Mouse (Mus musculus) G1E (cell line): ENCODE results near the gene Uck2. TPM values are rescaled to one million over a fixed set of nuclear protein-coding genes. Genes with fewer than 3 reads are reported as not detected.

Source experiments
- ATAC-seq: 2 replicates; pipeline ENCODE4 v1.8.0; 2016; ENCODE audit warnings: mild to moderate bottlenecking; ENCODE audit not compliant: insufficient number of reproducible peaks, poor library complexity, low FRiP score, severe bottlenecking; ENCODE audit errors: extremely low read depth
- DNase-seq: peaks from one replicate; pipeline ENCODE4 v3.0.0; 2012; ENCODE audit warnings: low spot score
- H3K27me3 ChIP-seq: 2 replicates; pipeline ENCODE4 v1.6.1; 2012; ENCODE audit warnings: mild to moderate bottlenecking, low read length, inconsistent platforms; ENCODE audit not compliant: insufficient read depth
- H3K36me3 ChIP-seq: replicated peaks from 2 replicates; pipeline ENCODE3; 2012; ENCODE audit warnings: mild to moderate bottlenecking, inconsistent platforms
- H3K4me1 ChIP-seq: 2 replicates; pipeline ENCODE4 v1.6.1; 2012; ENCODE audit warnings: low read depth, low read length, inconsistent platforms, mixed read lengths; ENCODE audit not compliant: insufficient read depth
- H3K4me3 ChIP-seq: 2 replicates; pipeline ENCODE4 v1.5.1; 2012; ENCODE audit warnings: low read depth, mild to moderate bottlenecking, inconsistent platforms, low read length, moderate library complexity, mixed read lengths
- H3K9me3 ChIP-seq: replicated peaks from 2 replicates; pipeline ENCODE4 v1.6.1; 2012; ENCODE audit warnings: inconsistent platforms
- CTCF ChIP-seq: IDR thresholded peaks from 2 replicates; pipeline ENCODE4 v1.5.1; 2012; ENCODE audit warnings: low read depth, low read length, inconsistent platforms, mixed read lengths
- GATA1 ChIP-seq: IDR thresholded peaks from 2 replicates; pipeline ENCODE4 v1.6.1; 2012; ENCODE audit warnings: borderline replicate concordance, low read length, inconsistent platforms, mixed read lengths
- GATA2 ChIP-seq: IDR thresholded peaks from 2 replicates; pipeline ENCODE4 v1.6.1; 2012; ENCODE audit warnings: low read depth, low read length, inconsistent platforms, borderline replicate concordance
- POLR2AphosphoS5 ChIP-seq: IDR thresholded peaks from 2 replicates; pipeline ENCODE4 v1.6.1; 2012; ENCODE audit warnings: low read depth, low read length, inconsistent platforms; ENCODE audit not compliant: insufficient replicate concordance
- TAL1 ChIP-seq: conservative IDR thresholded peaks from 2 replicates; pipeline ENCODE4 v1.6.1; 2012; ENCODE audit warnings: low read depth, low read length, inconsistent platforms, mixed read lengths
- polyA plus RNA-seq: library from polyadenylated mRNA; stranded (reverse); fragments of >175 nt; gene quantifications from 2 replicates; pipeline ENCODE4 v1.2.3, GENCODE M21; 2012
- total RNA-seq, 2 experiments: library from RNA; stranded (forward) in 1 of 2; stranded (reverse) in 1 of 2; fragments of 200-1000 nt in 1 of 2; fragments of >200 nt in 1 of 2; fragmentation: Nextera tagmentation in 1 of 2; gene quantifications; 2 replicates each; pipeline ENCODE4 v1.2.3; 2014 to 2017

Gene Uck2
- total and polyA plus RNA-seq, 3 experiments, result 249 to 555 (median 465) TPM

DNA sequence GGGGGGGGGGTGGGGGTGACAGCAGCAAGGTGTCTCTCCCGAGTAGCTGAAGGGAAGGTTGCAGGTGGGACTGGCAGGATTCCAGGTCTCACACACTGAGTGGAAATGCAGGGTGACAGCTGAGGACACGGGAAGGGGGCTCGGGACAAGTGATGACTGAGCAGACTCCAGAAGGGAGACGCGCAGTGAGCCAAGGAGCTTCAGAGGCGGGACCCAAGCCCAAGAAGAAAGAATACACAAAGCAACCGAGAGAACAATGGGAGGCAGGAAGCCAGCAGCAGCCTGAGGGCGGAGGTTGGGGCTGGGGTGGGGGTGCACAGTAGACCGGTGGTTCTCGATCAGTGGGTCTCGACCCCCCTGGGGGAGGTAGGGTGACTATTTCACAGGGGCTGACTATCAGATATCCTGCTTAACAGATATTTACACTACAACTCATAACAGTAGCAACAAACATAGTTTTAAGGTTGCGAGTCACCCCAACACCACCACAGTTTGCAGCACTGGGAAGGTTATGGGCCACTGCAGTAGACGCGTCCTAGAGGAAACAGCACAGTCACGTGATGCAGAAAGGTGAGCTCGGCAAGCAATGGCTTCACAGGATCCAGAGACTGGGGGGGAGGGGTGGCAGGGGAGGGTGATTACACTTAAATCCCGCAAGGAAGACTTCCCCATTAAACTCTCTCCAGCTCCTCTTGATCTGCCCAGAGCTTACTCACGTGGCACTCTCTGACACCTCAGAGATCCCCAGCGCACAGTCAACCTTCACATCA, 14.6 kb downstream of the Uck2 start:
- Histone ChIP-seq H3K4me3 (peak overlapping the region; percentile 57; the same call in 1 of the 2 replicates), H3K36me3 (peaks cover 76% of the 10 kb centered on the region), H3K9me3 (no peaks in the 10 kb centered on the region), H3K4me1 (peaks cover 97% of the 10 kb centered on the region), H3K27me3 (no peaks in the 10 kb centered on the region)
- DNase-seq (no peak), ATAC-seq (no peak)
- TF ChIP-seq GATA1, result no peak
- no peak for TF ChIP-seq CTCF
- TF ChIP-seq GATA2, result no peak
- no peak for TF ChIP-seq TAL1
- no peak for TF ChIP-seq POLR2AphosphoS5

DNA sequence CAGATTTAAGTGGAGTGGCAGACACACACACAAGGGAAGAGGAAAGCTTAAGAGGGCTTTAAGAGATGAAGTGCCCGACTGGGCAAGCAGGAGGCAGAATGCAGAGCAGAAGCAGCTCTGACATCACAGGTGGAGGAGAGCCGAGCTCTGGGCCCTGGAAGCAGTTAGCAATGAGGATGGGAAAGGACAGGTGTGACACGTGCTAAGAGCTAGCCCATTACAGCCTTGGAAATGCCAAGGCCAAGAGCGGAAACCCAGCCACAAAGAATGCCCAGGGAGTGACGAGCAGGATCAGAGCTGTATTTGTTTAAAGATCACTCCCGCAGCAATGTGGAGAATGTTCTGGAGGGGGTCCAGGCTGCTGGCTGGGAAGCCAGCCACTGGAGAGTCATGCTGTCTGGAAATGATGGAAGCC, 15.3 kb downstream of the Uck2 start:
- no peak for DNase-seq
- H3K36me3 ChIP-seq, result peaks cover 79% of the 10 kb centered on the region

DNA sequence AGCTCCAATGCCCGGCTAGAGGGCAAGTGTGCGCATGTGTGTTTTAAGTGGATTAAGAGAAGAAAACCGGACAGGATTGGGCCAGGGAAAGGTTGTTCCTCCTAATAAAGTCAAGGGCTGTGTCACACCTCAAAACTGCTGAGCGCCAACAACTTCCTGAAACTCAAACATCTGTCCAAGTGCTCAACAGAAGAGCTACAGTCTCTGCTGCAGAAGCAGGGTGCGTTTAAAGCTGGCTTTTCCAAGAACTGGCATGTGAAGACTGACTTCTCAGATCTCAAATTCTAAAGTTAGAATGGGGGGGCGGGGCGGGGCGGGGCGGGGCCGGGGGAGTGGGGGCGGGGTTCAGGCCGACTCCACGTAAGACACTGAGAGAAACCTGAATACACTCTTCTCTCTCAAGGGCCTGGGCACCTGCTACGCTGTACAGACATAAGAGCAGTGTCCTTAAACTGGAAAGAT, 15.7 kb downstream of the Uck2 start:
- Histone ChIP-seq H3K9me3 (no peaks in the 10 kb centered on the region), H3K27me3 (no peaks in the 10 kb centered on the region), H3K36me3 (peaks cover 79% of the 10 kb centered on the region), H3K4me1 (peaks cover 97% of the 10 kb centered on the region), H3K4me3 (peak overlapping the region; percentile 58; the same call in 1 of the 2 replicates)
- DNase-seq, result peak; percentile 75
- TF ChIP-seq TAL1 (no peak), GATA1 (no peak), GATA2 (no peak), CTCF (no peak), POLR2AphosphoS5 (no peak)
- peak; percentile 68 for ATAC-seq

More for the DNA sequence above, 15.3 kb downstream of the Uck2 start:
- ATAC-seq, result no peak
- peaks cover 97% of the 10 kb centered on the region for H3K4me1 ChIP-seq
- H3K27me3 ChIP-seq, result no peaks in the 10 kb centered on the region
- no peak for TF ChIP-seq TAL1
- no peak for TF ChIP-seq CTCF
- no peak for TF ChIP-seq POLR2AphosphoS5
- TF ChIP-seq GATA1, result no peak
- no peak for TF ChIP-seq GATA2
- no peaks in the 10 kb centered on the region for H3K9me3 ChIP-seq
- H3K4me3 ChIP-seq, result peak overlapping the region; percentile 57; the same call in 1 of the 2 replicates

DNA sequence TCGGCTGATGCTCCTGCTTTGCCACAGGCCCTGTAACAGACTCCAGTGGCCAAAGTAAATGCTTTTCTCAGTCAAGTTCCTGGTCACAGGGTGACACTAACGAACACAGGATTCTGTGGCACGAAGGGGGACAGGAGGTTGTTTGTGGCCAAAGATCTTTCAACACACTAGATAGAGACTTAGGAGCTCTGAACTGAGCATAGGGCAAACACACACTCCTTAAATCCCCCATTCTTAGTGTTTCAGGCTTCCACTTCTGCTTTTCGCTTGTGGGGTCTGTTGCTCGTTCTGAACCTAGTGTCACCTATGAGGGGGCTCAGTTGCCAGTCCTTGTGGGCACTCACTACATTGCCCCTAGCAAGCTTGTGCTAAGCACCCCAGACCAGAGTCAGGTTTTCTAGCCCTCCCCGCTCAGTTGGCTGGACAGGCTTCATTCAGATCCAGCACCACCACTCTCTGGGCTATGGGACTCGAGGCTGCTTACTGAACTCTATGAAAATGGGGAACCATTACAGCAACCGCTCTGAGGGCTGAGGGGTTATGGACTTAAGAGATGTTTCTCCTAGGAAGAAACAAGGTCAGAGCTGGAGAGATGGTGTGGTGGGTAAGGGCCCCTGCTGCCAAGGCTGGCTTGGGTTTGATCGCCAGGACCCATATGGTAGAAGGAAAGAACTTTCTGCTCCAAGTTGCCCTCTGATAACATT, 16.6 kb downstream of the Uck2 start:
- peak overlapping the region; percentile 58; the same call in 1 of the 2 replicates for H3K4me3 ChIP-seq

DNA sequence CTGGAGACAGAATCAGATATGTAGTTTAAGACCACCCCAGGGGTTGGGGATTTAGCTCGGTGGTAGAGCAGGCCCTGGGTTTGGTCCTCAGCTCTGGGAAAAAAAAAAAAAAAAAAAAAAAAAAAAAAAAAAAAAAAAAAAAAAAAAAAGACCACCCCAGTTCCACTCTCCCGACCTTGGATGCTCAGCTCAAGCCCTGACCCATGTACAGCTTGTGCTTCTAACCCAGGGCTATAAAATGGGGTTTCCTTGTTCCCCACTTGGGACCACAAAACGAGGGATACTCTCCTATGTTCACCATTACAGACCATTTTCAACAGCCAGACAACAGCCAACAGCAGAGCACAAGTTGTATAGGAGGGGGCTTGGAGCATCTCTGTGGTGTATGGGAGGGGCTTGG, 18.4 kb downstream of the Uck2 start:
- DNase-seq, result no peak
- H3K27me3 ChIP-seq, result no peaks in the 10 kb centered on the region
- no peaks in the 10 kb centered on the region for H3K9me3 ChIP-seq
- peaks cover 93% of the 10 kb centered on the region for H3K4me1 ChIP-seq
- H3K36me3 ChIP-seq, result peaks cover 88% of the 10 kb centered on the region
- ATAC-seq, result no peak
- H3K4me3 ChIP-seq, result no peak overlapping the region
- TF ChIP-seq TAL1, result no peak
- TF ChIP-seq GATA2, result no peak
- no peak for TF ChIP-seq GATA1
- TF ChIP-seq CTCF, result no peak
- no peak for TF ChIP-seq POLR2AphosphoS5

More for the DNA sequence above, 16.6 kb downstream of the Uck2 start:
- DNase-seq (no peak), ATAC-seq (no peak)
- no peaks in the 10 kb centered on the region for H3K9me3 ChIP-seq
- peaks cover 81% of the 10 kb centered on the region for H3K36me3 ChIP-seq
- TF ChIP-seq POLR2AphosphoS5 (no peak), GATA2 (no peak), GATA1 (no peak), CTCF (no peak), TAL1 (no peak)
- peaks cover 95% of the 10 kb centered on the region for H3K4me1 ChIP-seq
- no peaks in the 10 kb centered on the region for H3K27me3 ChIP-seq

DNA sequence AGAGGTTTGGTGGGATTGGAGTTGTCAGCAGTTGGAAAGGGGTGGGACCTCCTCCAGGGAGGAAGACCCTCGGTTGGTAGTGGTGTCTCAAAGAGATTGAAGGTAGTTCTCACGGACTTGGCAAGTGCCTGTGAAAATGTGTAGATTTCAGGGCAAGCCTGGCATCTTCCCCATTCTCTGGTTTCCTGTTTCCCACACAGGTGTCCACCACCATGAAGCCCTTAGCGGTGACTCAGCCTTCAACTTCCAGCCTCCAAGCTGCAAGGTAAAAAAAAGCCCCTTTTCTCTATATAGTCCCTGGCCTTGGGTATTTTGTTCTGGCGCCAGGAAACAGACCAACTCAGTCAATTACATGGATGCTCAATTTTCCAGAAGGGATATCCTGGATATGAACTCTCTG, 19.8 kb downstream of the Uck2 start:
- Histone ChIP-seq H3K27me3 (no peaks in the 10 kb centered on the region), H3K9me3 (no peaks in the 10 kb centered on the region), H3K36me3 (peaks cover 87% of the 10 kb centered on the region), H3K4me1 (peaks cover 91% of the 10 kb centered on the region), H3K4me3 (no peak overlapping the region)
- no peak for DNase-seq
- TF ChIP-seq CTCF (no peak), TAL1 (no peak), GATA1 (no peak)
- no peak for ATAC-seq
